Mouse (Mus musculus) right cerebral cortex, postnatal 4 days (tissue): Measurements from ENCODE around the gene Snx27.
A peak's percentile ranks its signal among the peaks of the same experiment; 100 is the strongest.

ENCODE experiments used
- DNase-seq: peaks from one replicate; pipeline ENCODE4 v3.0.0-alpha.2; 2022

Gene Snx27

DNA sequence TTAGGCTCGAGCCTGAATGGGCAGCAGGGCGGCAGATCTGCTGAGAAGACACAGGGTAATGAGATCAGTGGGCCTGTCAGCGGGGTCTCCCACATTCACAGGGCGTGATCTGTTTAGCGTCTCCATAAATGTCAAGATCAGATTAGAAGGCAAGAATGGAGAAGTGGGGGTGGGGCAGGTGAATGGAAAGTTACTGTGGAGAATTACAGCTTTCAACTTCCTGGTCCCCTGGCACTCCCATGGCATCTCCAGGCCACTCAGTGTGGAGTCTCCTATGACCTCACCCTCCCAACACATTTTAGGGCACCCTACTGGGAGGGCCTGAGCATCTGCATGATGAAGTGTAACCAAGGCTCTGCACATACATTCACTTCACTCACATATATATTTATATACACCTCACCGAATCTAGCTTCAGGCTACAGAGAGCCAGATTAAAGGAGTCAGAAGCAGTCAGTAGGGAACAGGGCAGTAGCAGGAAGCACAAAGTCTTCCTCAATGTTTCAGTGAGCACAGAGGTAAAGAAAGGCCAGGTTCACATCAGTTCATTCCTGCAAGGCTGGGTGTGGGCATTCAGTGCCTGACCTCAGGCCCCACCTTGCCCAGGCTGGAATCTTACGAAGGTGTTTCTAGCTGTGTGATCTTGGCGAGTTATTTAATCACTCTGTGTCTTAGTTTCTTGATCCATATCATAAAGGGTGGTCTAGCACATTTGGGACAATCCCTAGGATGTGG, 106.0 kb downstream of the Snx27 start:
- DNase-seq, result no peak

DNA sequence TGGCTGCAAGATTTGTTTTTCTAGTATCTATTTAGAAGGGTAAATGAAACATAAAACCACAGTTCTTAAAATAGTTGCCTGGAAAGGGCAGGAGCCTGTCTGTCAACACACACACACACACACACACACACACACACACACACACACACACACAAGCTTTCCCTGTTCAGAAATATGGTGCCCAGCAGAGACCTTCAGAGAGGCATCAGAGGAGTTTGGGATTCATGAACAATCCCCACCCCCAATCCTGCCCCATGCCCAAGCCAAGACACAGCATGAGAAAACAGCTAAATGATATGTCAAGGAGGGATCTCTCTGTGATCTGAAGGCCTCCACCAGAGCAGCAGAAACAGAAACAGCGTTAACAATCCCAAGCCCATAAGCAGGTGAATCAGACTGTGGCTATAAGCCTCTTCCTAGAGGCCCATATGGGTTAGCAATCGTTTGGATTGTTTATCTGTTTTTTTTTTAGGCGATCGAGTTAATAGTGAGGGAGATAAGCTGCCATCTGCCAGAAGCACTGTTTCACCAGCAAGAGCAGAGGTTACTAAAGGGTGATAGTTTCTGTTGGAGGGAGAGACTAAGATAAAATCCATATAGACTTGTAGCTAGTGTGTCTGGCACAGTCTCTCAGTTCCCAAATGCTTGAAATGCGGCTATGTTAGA, 108.8 kb downstream of the Snx27 start:
- no peak for DNase-seq

DNA sequence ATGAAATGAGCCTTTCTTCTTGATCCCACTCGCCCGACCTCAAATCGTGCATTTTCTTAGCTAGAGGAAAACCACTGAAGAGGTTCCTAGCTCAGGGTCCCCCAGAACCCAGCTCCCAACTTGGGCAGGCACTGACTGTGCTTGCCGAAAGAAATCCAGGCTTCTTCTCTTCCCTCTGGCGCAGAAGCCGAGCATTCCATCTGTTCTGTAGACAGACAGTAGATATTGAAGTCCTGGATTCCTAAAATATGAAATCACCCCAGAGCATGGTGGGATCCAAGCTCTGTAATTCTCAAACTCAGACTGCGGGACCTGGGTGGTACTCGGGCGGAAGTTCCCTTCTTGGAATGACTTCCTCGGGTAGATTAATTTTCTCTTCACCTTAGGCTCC, 109.4 kb downstream of the Snx27 start:
- DNase-seq, result no peak

DNA sequence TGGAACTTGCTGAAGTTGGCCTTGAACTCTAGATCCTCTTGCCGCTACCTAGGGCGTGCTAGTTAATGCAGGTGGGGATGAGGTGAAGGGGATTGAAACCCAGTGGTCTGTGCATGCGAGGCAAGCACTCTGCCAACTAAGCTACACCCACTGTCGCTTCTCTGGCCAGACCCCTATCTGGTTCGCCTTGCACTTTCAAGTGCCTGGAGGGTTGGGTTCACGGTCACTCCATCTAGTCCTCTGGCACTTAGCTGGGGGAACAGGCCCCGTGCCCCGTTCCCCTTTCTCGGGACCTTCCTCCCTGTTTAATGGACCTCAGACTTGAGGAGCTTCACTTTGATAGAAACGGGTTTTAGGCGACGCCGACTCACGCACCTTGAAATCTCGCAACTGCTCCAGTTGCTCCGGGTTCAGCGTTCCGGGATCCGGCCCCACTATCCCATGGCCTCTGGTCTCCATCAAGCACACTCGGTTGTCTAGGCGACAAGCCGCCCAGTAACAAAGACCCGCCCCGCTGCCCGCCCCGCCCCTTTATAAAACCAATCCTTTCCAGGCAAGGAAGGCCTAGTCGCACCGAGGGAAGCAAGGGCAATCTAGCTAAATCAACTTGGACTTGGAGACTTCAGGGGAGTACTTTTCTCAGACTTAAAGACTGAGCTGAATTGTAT, 109.9 kb downstream of the Snx27 start:
- peak; percentile 31 for DNase-seq

DNA sequence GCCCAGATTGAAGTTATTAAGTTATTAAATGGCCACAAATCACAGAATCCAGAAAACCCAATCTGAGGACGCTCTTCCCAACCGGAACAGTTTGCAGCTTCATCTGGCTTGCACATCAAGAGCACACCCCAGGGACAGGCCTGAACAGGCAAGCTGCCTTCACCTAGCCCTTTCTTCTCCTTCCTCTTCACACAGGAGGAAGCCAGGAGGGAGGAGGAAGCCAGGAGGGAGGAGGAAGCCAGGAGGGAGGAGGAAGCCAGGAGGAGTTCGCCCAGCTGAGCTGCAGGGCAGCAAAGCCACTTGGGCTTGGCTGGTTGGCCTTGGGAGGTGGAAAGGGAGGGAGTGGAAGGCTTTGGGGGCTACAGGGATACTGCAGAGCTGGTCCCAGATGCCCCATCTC, 113.6 kb downstream of the Snx27 start:
- DNase-seq, result no peak

DNA sequence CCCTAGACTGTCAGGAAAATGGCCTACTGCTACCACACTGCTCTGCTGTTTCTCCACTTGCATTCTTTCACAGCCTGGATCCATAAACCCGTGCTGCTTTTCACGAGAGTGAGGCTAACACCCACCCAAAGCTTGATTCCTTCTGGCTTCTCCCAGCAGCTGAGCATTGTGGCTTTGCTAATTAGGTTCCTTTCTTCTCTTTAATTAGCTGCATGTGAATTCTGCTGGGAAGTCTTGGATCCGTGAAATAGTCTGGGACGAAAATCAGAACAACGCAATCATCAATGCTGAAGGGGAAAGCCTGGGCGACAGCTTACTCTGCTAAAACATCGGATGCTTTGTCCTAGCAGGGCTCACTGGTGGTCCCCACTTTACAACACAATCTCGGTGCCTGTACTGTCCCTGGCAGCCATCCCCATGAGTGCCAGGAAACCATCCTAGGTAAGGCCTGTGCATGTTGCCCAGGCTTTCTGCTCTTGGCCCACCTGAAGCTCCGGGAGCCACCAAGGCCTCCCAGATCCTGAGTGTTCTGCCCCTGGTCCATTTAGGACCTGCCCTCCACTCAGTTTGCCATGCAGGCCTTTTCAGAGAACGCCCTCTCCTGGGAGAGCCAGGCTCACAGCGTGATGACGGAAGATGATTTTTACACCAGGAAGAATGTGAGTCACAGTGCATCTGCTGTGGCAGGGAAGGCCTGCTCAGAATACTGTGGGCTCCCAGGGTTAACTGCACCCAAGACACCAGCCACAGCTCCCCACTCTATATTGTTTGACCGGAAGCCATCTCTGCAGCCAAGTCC, 116.7 kb downstream of the Snx27 start:
- peak; percentile 51 for DNase-seq

DNA sequence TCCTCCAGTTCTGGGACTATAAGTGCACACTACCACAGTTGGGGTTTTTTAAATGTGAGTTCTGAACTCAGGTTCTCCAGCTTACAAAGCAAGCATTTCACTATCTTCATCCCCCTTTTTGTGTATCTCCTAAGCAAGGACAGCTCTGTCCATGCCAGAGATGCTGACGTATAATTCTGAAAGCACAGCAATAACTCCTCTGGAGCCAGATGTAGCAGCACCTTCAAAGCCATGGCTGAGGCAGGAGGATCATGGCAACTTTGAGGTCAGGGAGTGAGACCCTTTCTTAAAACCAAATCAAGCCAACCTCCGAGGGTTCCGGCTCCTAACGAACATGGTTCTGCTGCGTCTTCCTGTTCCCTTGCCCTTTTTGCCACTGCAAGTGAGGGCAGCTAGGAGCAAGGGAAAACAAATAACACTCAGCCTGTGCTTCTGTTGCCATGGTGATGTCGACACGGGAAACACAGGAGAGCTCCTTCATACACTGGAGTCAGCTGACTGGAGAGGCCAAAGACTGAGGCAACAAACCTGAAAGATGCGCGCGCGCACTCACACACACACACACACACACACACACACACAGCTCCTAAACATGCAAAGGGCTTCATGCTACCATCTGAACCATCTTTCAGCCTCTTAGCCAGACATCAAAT, 118.5 kb downstream of the Snx27 start:
- no peak for DNase-seq

DNA sequence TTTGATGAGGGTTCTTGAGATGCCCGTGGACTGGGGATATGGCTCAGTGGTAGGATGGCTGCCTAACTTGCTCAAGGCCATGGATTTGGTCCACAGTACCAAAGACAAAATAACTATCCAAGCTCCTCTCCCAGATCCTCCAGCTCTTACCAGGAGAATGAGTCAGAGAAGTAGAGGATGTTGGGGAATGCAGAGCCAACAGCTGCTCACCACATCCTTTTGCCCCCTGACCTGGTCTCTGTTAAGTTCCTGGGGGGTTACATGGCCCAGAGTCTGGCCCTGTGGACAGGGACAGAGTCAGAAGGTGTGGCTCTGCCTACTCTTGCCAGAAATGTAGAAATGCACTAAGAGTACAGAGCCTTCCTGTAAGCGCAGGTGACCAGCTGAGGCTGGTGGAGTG, 122.7 kb downstream of the Snx27 start:
- no peak for DNase-seq

DNA sequence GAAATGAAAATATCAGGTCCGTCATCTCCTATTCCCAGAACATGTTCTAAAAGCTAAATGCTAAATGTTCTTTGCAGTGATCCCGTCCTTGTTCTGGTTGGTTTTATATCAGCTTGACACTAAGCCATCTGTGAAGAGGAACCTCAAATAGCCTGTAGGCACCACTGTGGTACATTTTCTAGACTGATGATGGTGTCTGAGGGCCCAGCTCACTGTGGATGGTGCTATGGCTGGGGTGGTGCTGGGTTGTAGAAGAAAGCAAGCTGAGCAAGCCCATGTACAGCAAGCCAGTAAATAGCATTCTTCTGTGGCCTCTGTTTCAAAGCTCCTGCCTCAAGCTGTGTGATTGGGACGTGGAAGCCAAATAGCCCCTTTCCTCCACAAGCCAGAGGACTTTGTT, 125.5 kb downstream of the Snx27 start:
- no peak for DNase-seq

DNA sequence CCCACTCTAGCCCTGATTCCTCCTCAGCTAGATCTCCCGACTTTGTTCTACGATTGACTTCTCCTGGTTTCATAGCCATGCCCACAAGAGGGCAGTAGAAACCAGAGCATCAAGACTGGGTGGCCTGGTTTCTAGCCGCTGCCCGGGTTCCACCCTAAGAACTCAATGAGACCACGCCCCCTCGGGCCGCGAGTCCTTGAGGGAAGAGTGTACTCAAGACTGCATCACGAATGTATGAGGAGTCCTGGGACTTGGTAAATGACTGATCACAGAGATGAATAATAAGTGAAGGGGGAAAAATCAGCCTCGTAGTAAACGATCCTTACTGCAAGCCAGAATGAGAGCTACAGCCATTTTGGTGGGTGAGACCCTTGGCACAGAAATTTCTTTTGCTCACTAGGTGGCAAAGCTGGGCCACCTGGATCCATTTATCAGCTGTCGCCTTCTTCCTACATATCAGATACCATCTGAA, 126.0 kb downstream of the Snx27 start:
- peak; percentile 80 for DNase-seq

DNA sequence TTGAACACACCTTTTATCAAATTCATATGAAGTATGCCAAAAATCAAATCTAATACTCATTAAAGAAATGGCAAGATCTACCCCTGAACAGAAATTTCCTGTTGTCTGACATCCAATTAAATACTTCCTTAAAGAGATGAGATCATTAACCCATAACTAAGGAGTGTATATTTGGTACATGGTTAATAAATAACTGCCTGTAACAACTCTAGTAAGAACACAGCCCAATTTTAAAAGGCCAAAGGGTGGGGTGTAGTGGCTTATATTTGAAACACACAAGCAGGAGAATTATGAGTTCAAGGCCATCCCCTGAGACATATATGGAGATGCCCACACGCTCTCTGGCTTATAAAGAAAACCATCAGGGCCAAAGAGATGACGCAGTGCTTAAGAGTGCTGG, 133.1 kb downstream of the Snx27 start:
- no peak for DNase-seq
